Mouse (Mus musculus) gastrocnemius, adult 18-20 months (tissue): ENCODE results near the gene Olfr459. TPM values are rescaled to one million over a fixed set of nuclear protein-coding genes. Genes with fewer than 3 reads are reported as not detected.

ENCODE experiments used
- DNase-seq: peaks from one replicate; pipeline ENCODE4 v3.0.0; 2021; ENCODE audit warnings: low spot score
- long read RNA-seq, 2 experiments: library from polyadenylated mRNA; stranded (forward); transcript quantifications; one replicate each; pipeline ENCODE4 v2.0.0; 2021
- total RNA-seq, 2 experiments: library from RNA; stranded (reverse); gene quantifications; 2 replicates each; pipeline ENCODE4 v1.2.3; 2021

Gene Olfr459
- total RNA-seq, result not detected
- long read RNA-seq, experiment 1, result 0 reads
- long read RNA-seq, experiment 2, result 0 reads

DNA sequence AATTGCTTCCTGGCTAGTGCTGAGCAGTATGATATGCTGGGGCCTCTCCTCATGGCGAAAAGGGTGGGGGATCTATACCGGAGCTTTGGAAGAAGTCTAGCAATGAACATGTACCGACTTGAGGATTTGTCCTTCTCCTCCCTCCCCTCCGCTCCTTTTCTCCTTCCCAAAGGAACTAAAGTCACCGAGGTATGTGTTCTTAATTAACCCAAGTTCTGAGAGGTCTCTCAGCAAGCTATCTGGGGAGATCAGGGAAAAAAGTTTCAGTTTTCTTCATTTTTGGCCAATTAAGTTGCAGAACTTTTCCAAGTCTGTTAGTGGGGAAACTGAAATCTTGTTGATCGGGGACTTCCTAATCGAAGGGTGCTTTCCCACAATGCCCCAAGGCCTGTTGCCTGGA is at the start of gene Olfr459:
TSS of gene Olfr459 (minus strand) at position 101 of the 400 bp plus-strand sequence.
- no peak for DNase-seq

GRCm38 (mm10) chr6:41824086-41824485 is 49.1 kb upstream of the Olfr459 start:
- DNase-seq, result no peak

- no peak for DNase-seq
Observed at GRCm38 (mm10) chr6:41786700-41787099, 11.7 kb upstream of the Olfr459 start.

DNA sequence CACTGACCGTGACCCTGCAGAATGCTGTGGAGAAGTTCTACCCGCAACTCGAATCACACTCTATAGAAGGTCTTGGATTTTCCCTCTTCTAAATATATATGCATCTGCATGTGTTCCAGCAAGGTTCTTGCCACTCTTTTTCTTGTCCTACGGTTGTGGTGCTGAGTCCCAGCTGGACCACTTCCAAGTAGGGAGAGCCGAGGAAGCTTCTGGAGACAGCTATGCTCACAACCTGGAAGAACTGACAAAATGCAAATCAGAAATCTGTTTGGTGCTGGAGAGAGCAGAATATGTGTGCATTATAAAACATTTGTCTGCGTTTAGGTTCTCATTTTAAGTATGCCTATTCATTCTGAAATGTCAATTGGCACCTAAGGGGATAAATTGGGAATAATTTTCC is 744 bp upstream of the Olfr459 start:
- no peak for DNase-seq

DNA sequence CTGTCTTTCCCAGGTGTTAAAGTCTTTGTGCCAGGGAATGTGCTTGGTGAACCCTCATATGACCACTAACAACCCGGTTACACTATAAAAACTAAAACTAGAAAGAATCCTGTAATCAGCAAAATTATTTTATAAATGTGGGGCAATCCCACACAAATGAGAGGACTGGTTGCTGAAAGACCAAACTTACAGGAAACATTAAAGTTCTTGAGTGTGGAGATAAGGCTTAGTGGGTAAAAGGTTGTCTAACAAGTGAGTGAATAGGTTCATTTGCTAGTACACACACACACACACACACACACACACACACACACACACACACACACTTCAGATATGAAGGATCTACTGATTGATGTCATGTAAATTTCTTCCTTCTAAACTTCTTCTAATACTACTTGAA is 5.1 kb downstream of the Olfr459 start:
- no peak for DNase-seq

DNA sequence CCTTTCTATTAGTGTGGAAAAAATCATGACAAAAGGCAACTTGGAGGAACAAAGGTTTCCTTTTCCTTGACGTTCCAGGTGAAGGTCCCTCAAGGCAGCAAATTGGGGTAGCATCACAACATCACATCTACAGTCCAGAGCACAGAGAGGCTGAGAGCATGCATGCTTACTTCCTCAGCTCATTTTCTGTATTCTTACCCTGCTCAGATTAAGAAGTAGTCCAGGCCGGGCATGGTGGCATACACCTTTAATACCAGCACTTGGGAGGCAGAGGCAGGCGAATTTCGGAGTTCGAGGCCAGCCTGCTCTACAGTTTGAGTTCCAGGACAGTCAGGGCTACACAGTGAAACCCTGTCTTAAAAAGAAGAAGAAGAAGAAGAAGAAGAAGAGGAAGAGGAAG is 10.7 kb downstream of the Olfr459 start:
- DNase-seq, result no peak

- DNase-seq, result no peak
Observed at GRCm38 (mm10) chr6:41762370-41762757, 12.6 kb downstream of the Olfr459 start.

GRCm38 (mm10) chr6:41761702-41762369 is 13.1 kb downstream of the Olfr459 start:
- DNase-seq, result peak; percentile 51

- DNase-seq, result no peak
Observed at GRCm38 (mm10) chr6:41759618-41760017, 15.4 kb downstream of the Olfr459 start.

DNA sequence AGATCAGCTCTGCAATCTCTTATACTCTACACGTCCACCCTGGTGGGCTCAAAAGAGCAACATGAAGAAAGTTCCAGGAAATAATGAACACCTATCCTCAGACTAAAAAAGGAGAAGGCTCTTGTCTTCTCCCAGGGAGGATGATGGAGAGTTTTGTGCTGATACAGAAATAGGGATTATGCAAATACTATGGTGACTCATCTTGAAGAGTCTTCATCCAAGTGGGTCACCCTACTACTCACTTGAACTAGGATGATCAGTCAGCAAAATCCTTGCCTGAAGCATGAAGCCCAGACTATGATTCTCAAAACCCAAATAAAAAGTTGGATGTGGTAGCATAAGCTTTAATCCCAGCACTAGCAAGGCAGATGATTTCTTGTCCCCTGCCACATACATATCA is 16.6 kb downstream of the Olfr459 start:
- no peak for DNase-seq

DNA sequence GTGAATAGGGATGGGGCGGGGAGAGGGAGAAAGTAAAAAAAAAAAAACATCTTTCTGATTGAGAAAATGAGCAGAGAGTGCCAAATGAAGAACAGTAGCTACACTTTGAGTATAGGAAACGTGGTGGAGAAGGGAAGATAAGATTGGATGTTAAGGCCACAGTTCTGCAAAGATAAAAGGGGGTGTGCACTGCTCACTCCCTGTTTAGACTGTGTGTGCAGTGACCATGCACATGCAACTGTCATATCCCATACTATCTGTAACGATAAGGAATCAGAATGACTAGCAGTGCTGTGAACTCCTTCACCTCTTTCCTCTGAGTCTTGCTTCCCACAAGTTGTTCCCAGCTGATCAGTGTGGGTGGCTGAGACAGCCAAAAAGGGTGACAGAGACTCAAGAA is 17.8 kb downstream of the Olfr459 start:
- DNase-seq, result no peak

- no peak for DNase-seq
Observed at GRCm38 (mm10) chr6:41754626-41755025, 20.4 kb downstream of the Olfr459 start.

DNA sequence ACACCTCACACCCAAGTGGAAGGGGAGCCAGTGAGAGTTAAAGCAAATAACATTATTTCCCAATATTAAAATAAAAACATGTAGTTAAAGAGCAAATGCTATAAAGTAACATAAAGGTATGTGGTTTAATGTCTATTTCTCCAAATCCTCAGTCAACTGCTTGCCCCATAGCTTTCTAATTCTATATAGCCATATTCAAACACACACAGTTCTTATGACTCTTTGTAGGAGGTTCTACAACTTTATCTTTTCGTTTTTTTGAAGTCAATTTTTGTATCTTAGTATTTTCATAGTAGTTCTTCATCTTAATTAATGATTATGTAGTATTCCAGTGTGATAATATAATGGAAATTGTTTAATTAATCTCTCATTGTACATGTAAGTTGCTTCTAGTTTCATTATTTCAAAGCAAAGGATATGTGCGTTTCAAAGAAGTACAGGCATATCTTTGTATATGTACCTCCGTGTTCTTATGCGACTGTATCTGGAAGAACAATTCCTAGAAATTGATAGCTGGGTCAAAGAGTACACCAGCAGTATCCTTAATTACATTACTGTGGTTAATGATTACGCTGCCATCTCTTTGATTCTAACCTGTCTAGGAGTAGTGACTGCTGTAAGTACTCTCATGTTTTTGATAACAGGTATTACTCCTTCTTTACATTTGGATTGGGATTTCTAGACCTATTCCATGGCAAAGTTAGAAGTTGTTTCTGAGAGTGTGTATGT is 30.1 kb downstream of the Olfr459 start:
- no peak for DNase-seq

GRCm38 (mm10) chr6:41741101-41741500 is 33.9 kb downstream of the Olfr459 start:
- DNase-seq, result no peak

GRCm38 (mm10) chr6:41734719-41735470 is 40.1 kb downstream of the Olfr459 start:
- DNase-seq, result no peak

DNA sequence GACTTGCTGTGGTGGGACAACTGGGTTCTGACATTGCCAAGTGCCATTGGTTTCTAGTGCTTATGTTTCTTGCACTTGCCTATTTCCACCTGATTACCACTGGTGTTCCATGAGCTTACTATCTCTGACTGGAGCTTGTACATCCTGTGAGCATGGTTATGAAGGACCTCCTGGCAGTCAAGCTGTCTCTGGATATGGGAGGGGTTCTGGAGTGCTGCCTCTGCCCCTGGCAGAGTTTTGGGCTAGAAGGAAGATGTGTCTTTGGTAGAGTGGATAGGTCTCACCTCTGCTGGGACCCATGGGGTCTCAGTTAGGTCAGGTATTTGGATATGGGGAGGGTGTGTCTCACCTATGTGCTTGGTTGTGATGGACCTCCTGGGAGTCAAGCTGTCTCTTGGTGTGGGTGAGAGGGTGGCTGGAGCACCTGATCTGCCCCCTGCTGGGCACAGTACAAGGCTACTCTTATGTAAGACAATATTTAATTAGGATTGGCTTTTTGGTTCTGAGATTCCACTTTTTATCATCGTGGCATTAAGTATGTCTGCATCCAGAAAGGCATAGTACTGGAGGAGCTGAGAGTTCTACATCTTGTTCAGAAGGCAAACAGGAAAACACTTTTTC is 46.9 kb downstream of the Olfr459 start:
- no peak for DNase-seq

GRCm38 (mm10) chr6:41721430-41721829 is 53.5 kb downstream of the Olfr459 start:
- DNase-seq, result no peak

Other genes starting within 250 kb of the Olfr459 start
- under 1 TPM; 0.76 to 0.91 TPM for gene Ephb6, start 169.7 kb downstream of the Olfr459 start, total RNA-seq
- not detected for gene Trpv6, start 138.8 kb downstream of the Olfr459 start, total RNA-seq
- not detected for gene Trpv5, start 94.4 kb downstream of the Olfr459 start, total RNA-seq
- gene Llcfc1, start 90.7 kb downstream of the Olfr459 start, total RNA-seq, result not detected
- gene Kel, start 70.8 kb downstream of the Olfr459 start, total RNA-seq, result not detected
- gene Pip, start 72.4 kb upstream of the Olfr459 start, total RNA-seq, result not detected
- gene Sval2, start 77.8 kb upstream of the Olfr459 start, total RNA-seq, result not detected
- not detected for gene Sval1, start 176.5 kb upstream of the Olfr459 start, total RNA-seq
- not detected for gene Sval3, start 193.0 kb upstream of the Olfr459 start, total RNA-seq